Mouse (Mus musculus) cortical plate, adult 2 months (tissue): ENCODE data around the gene Has3.

Source experiments
- CTCF ChIP-seq: fragments of 200-500 bp; IDR thresholded peaks from 2 replicates; pipeline ENCODE4 v1.5.1; 2011; ENCODE audit warnings: mild to moderate bottlenecking, control low read depth, low read length; ENCODE audit not compliant: insufficient read depth; ENCODE audit errors: extremely low read depth
- POLR2A ChIP-seq: fragments of 200-500 bp; IDR thresholded peaks from 2 replicates; pipeline ENCODE4 v1.6.1; 2011; ENCODE audit warnings: mild to moderate bottlenecking, low read length, control low read depth; ENCODE audit not compliant: insufficient read depth; ENCODE audit errors: extremely low read depth

GRCm38 (mm10) chr8:106854534-106855241 lies 15.4 kb upstream of the Has3 start:
- TF ChIP-seq POLR2A (no peak), CTCF (no peak)
